Mouse (Mus musculus) myocyte (in vitro differentiated cells): Measurements from ENCODE around the gene Stx17. TPM values are rescaled to one million over a fixed set of nuclear protein-coding genes. Genes with fewer than 3 reads are reported as not detected.

Source experiments
- H3K27me3 ChIP-seq: one replicate; pipeline ENCODE4 v1.6.1; 2011; ENCODE audit not compliant: control insufficient read depth, insufficient read depth, insufficient read length
- H3K36me3 ChIP-seq: one replicate; pipeline ENCODE4 v1.6.1; 2011; ENCODE audit not compliant: control insufficient read depth, insufficient read depth
- H3K4me2 ChIP-seq: one replicate; pipeline ENCODE4 v1.6.1; 2011; ENCODE audit warnings: low read depth, control low read depth
- H3K4me3 ChIP-seq: one replicate; pipeline ENCODE4 v1.5.1; 2011; ENCODE audit warnings: mild to moderate bottlenecking, control low read depth, moderate library complexity
- H3K79me2 ChIP-seq: one replicate; pipeline ENCODE4 v1.6.1; 2011; ENCODE audit not compliant: control insufficient read depth, insufficient read depth
- H3ac ChIP-seq: one replicate; pipeline ENCODE4 v1.6.1; 2011; ENCODE audit not compliant: control insufficient read depth, insufficient read length
- CEBPB ChIP-seq: IDR thresholded peaks from 2 replicates; pipeline ENCODE4 v1.6.1; 2011; ENCODE audit warnings: mild to moderate bottlenecking, moderate library complexity; ENCODE audit not compliant: poor library complexity, insufficient read depth, severe bottlenecking
- E2F4 ChIP-seq: IDR thresholded peaks from one replicate; pipeline ENCODE4 v1.6.1; 2011; ENCODE audit warnings: mild to moderate bottlenecking, control low read depth, moderate library complexity; ENCODE audit not compliant: insufficient read depth
- MAX ChIP-seq: IDR thresholded peaks from one replicate; pipeline ENCODE4 v1.6.1; 2011; ENCODE audit warnings: low read depth, mild to moderate bottlenecking, control low read depth
- MYOD1 ChIP-seq, 3 experiments: IDR thresholded peaks; one replicate each; pipeline ENCODE4 v1.6.1; 2011; ENCODE audit warnings: control low read depth in 2 of 3, low read depth in 2 of 3, mild to moderate bottlenecking in 2 of 3, moderate library complexity in 1 of 3; ENCODE audit not compliant: insufficient read length in 2 of 3, control insufficient read depth in 1 of 3
- MYOG ChIP-seq, 3 experiments: IDR thresholded peaks; one replicate each; pipeline ENCODE4 v1.6.1; 2011; ENCODE audit warnings: control low read depth in 2 of 3, low read depth in 2 of 3, mild to moderate bottlenecking in 2 of 3; ENCODE audit not compliant: insufficient read length in 2 of 3, control insufficient read depth in 1 of 3, insufficient read depth in 1 of 3
- POLR2A ChIP-seq: IDR thresholded peaks from one replicate; pipeline ENCODE4 v1.6.1; 2011; ENCODE audit warnings: low read depth, mild to moderate bottlenecking, control low read depth, moderate library complexity; ENCODE audit not compliant: insufficient read length
- POLR2AphosphoS2 ChIP-seq: IDR thresholded peaks from one replicate; pipeline ENCODE4 v1.6.1; 2011; ENCODE audit warnings: low read depth, control low read depth; ENCODE audit not compliant: insufficient read length
- REST ChIP-seq: IDR thresholded peaks from one replicate; pipeline ENCODE4 v1.6.1; 2011; ENCODE audit warnings: mild to moderate bottlenecking, control low read depth, moderate library complexity; ENCODE audit not compliant: insufficient read depth, insufficient read length
- SRF ChIP-seq: IDR thresholded peaks from one replicate; pipeline ENCODE4 v1.6.1; 2011; ENCODE audit warnings: low read depth; ENCODE audit not compliant: control insufficient read depth, insufficient read length
- TCF12 ChIP-seq: IDR thresholded peaks from one replicate; pipeline ENCODE4 v1.6.1; 2011; ENCODE audit warnings: mild to moderate bottlenecking, control low read depth; ENCODE audit not compliant: poor library complexity, insufficient read depth, severe bottlenecking
- TCF3 ChIP-seq: IDR thresholded peaks from one replicate; pipeline ENCODE4 v1.6.1; 2011; ENCODE audit warnings: low read depth, control low read depth; ENCODE audit not compliant: insufficient read length
- USF1 ChIP-seq: IDR thresholded peaks from one replicate; pipeline ENCODE4 v1.6.1; 2011; ENCODE audit warnings: low read depth, mild to moderate bottlenecking, control low read depth, moderate library complexity
- polyA plus RNA-seq: library from polyadenylated mRNA; unstranded; fragments of >200 nt; fragmentation: generic; extraction: Trizol; gene quantifications from one replicate; pipeline ENCODE4 v1.2.1, GENCODE M21; 2012; ENCODE audit warnings: missing spikeins

The Stx17 gene
- polyA plus RNA-seq, 1 experiment = 7.4 TPM

- H3K79me2 ChIP-seq = no peaks in the 10 kb centered on the region
- H3K4me2 ChIP-seq = no peak overlapping the region
- H3K36me3 ChIP-seq = peaks cover 28% of the 10 kb centered on the region
- H3ac ChIP-seq = no peak overlapping the region
- no peak overlapping the region for H3K4me3 ChIP-seq
- H3K27me3 ChIP-seq = no peaks in the 10 kb centered on the region
- TF ChIP-seq POLR2AphosphoS2 (no peak), TCF3 (no peak), MAX (no peak), SRF (no peak), MYOD1 (IDR thresholded peaks at IDR 0.05; ENCODE audit: control insufficient read depth in 1 of 3, insufficient read length in 2 of 3, low read depth in 2 of 3) (no peak), POLR2A (no peak), E2F4 (no peak), REST (no peak), USF1 (no peak), CEBPB (no peak), TCF12 (no peak), MYOG (IDR thresholded peaks at IDR 0.05; ENCODE audit: control insufficient read depth in 1 of 3, insufficient read depth in 1 of 3, insufficient read length in 2 of 3, low read depth in 2 of 3) (no peak)
Observed at GRCm38 (mm10) chr4:48198447-48198846, 73.7 kb downstream of the Stx17 start.

- no peaks in the 10 kb centered on the region for H3K27me3 ChIP-seq
- H3K79me2 ChIP-seq = no peaks in the 10 kb centered on the region
- H3K4me2 ChIP-seq = no peak overlapping the region
- H3K36me3 ChIP-seq = peaks cover 24% of the 10 kb centered on the region
- H3K4me3 ChIP-seq = no peak overlapping the region
- TF ChIP-seq POLR2AphosphoS2 = no peak
- no peak for TF ChIP-seq REST
- TF ChIP-seq USF1 = no peak
- TF ChIP-seq E2F4 = no peak
- no peak for TF ChIP-seq TCF12
- no peak for TF ChIP-seq SRF
- TF ChIP-seq CEBPB = no peak
- TF ChIP-seq POLR2A = no peak
- TF ChIP-seq MYOD1 (IDR thresholded peaks at IDR 0.05; ENCODE audit: control insufficient read depth in 1 of 3, insufficient read length in 2 of 3, low read depth in 2 of 3) = no peak
- TF ChIP-seq MYOG (IDR thresholded peaks at IDR 0.05; ENCODE audit: control insufficient read depth in 1 of 3, insufficient read depth in 1 of 3, insufficient read length in 2 of 3, low read depth in 2 of 3) = no peak
- TF ChIP-seq MAX = no peak
- TF ChIP-seq TCF3 = no peak
- H3ac ChIP-seq = no peak overlapping the region
Observed at GRCm38 (mm10) chr4:48203564-48203963, 78.8 kb downstream of the Stx17 start.

- H3K36me3 ChIP-seq = no peaks in the 10 kb centered on the region
- no peaks in the 10 kb centered on the region for H3K27me3 ChIP-seq
- no peak for TF ChIP-seq REST
- TF ChIP-seq TCF3 = no peak
- no peak for TF ChIP-seq POLR2A
- no peak for TF ChIP-seq E2F4
- TF ChIP-seq USF1 = no peak
- no peak for TF ChIP-seq MYOG (IDR thresholded peaks at IDR 0.05; ENCODE audit: control insufficient read depth in 1 of 3, insufficient read depth in 1 of 3, insufficient read length in 2 of 3, low read depth in 2 of 3)
- no peak for TF ChIP-seq MYOD1 (IDR thresholded peaks at IDR 0.05; ENCODE audit: control insufficient read depth in 1 of 3, insufficient read length in 2 of 3, low read depth in 2 of 3)
- TF ChIP-seq POLR2AphosphoS2 = no peak
- TF ChIP-seq TCF12 = no peak
- TF ChIP-seq CEBPB = no peak
- TF ChIP-seq SRF = no peak
- TF ChIP-seq MAX = no peak
- no peak overlapping the region for H3K4me2 ChIP-seq
- no peak overlapping the region for H3ac ChIP-seq
- H3K4me3 ChIP-seq = no peak overlapping the region
- peaks cover 4% of the 10 kb centered on the region for H3K79me2 ChIP-seq
Observed at GRCm38 (mm10) chr4:48225173-48225572, 100.5 kb downstream of the Stx17 start.

- Histone ChIP-seq H3K27me3 (no peaks in the 10 kb centered on the region), H3ac (no peak overlapping the region), H3K79me2 (peaks cover 4% of the 10 kb centered on the region), H3K4me3 (no peak overlapping the region), H3K36me3 (no peaks in the 10 kb centered on the region), H3K4me2 (no peak overlapping the region)
- no peak for TF ChIP-seq MAX
- TF ChIP-seq MYOD1 (IDR thresholded peaks at IDR 0.05; ENCODE audit: control insufficient read depth in 1 of 3, insufficient read length in 2 of 3, low read depth in 2 of 3) = no peak
- TF ChIP-seq E2F4 = no peak
- TF ChIP-seq USF1 = no peak
- TF ChIP-seq CEBPB = no peak
- TF ChIP-seq TCF12 = no peak
Observed at GRCm38 (mm10) chr4:48225604-48226003, 100.9 kb downstream of the Stx17 start.

GRCm38 (mm10) chr4:48226800-48227199 lies 102.1 kb downstream of the Stx17 start:
- no peaks in the 10 kb centered on the region for H3K36me3 ChIP-seq
- H3K27me3 ChIP-seq = no peaks in the 10 kb centered on the region
- H3K4me2 ChIP-seq = no peak overlapping the region
- TF ChIP-seq SRF (no peak), POLR2A (no peak), REST (no peak), CEBPB (no peak), USF1 (no peak)
- H3K4me3 ChIP-seq = no peak overlapping the region
- no peak overlapping the region for H3ac ChIP-seq
- peaks cover 4% of the 10 kb centered on the region for H3K79me2 ChIP-seq

Other genes starting within 250 kb of the Stx17 start
- 0.32 TPM for gene Nr4a3, start 79.8 kb upstream of the Stx17 start, polyA plus RNA-seq
- 22.7 TPM for gene Erp44, start 154.6 kb downstream of the Stx17 start, polyA plus RNA-seq
- gene Invs, start 154.8 kb downstream of the Stx17 start, polyA plus RNA-seq = 3.1 TPM